Mouse (Mus musculus) erythroblast, embryonic 14.5 days (primary cell): Measurements from ENCODE around the gene Nrxn3.

Experiments
- GATA1 ChIP-seq: IDR thresholded peaks from 2 replicates; pipeline ENCODE4 v1.6.1; 2012; ENCODE audit warnings: low read length, inconsistent platforms, mixed read lengths
- TAL1 ChIP-seq: IDR thresholded peaks from 3 replicates; pipeline ENCODE4 v1.6.1; 2012; ENCODE audit warnings: low read length, inconsistent platforms, mixed read lengths

- TF ChIP-seq GATA1 = no peak
- no peak for TF ChIP-seq TAL1
Observed at GRCm38 (mm10) chr12:89742326-89742725, 1019.6 kb downstream of the Nrxn3 start.
